Mouse (Mus musculus) liver, adult (tissue): ENCODE results near the gene Tcf15.

Experiments
- GATA4 ChIP-seq: IDR thresholded peaks from 2 replicates; pipeline ENCODE4 v1.6.1; 2014; ENCODE audit warnings: mild to moderate bottlenecking, low read length; ENCODE audit not compliant: insufficient replicate concordance

Gene Tcf15

DNA sequence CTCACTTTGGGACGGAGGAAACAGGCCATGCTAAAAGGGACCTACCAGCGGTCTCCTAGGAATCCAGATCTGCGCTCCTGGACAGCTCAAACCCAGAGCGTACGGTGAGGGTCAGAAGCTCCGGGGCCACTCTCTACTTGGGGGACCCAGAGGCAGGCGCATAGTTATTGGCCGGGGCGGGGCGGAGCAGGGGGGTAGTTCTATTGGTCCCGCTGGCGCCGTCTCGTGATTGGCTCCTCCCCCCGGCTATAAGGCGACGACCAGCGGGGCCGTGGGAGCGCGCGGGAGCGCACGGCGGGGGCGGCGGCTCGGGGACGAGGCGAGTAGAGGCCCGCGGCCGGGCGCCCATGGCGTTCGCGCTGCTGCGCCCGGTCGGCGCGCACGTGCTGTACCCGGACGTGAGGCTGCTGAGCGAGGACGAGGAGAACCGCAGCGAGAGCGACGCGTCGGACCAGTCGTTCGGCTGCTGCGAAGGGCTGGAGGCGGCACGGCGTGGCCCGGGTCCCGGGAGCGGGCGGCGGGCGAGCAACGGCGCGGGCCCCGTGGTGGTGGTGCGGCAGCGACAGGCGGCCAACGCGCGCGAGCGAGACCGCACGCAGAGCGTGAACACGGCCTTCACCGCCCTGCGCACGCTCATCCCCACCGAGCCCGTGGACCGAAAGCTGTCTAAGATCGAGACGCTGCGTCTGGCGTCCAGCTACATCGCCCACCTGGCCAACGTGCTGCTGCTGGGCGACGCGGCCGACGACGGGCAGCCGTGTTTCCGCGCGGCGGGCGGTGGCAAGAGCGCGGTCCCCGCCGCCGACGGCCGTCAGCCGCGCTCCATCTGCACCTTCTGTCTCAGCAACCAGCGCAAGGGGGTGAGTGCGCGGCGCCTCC lies at the start of gene Tcf15:
Gene Tcf15 (plus strand): TSS at position 283 of the 879 bp plus-strand sequence.
- no peak for TF ChIP-seq GATA4

DNA sequence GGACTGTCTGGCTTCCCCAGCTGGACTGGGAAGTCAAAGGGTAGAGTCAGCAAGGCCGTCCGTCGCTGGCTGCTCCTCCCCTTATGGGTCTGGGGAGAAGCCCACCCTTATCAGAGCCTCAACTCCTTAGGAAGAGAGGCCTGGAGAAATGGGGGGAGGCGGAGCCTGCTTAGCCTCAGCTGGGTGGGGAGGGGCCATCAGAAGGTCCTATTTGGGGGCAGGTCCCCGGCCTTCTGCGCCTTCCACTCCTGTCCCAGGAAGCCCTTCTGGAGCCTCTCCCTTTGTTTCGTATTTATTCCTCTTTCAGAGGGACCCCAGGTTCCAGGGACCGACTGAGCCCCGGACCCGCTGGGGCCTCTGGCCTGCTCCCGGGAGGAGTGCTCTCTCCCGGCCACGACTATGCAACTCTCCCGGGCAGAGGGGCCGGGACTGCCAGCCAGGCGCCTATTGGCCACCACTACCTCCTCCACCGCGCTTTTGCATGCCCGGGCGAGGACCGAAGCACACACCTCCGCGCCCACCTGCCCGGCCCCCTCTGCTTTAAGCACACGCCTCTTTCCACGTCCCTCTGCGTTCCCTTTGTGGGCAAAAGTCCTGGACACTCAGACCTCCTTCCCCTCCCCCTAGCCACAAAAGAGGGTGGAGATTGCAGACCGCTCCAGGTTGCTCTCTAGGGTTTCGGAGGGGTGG lies 48.4 kb upstream of the Tcf15 start:
- no peak for TF ChIP-seq GATA4

DNA sequence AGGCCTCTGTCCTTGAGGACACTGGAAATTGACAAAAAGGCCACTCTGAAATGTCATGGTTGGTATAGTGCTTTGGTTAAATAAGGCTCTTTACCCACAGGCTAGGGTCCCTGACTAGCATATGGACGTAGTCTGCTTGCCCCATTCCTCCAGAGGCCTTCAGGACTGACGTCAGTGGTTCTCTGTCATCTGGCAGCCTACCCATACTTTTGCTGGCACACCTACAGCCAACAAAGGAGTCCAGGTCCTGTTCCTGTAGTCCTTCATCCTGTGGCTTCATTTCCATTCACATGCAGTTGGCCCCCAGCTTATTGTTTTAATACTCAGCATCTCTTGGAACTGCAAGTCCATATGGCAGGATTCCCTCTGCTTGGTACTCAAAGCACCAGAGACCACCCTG lies 46.4 kb upstream of the Tcf15 start:
- no peak for TF ChIP-seq GATA4

DNA sequence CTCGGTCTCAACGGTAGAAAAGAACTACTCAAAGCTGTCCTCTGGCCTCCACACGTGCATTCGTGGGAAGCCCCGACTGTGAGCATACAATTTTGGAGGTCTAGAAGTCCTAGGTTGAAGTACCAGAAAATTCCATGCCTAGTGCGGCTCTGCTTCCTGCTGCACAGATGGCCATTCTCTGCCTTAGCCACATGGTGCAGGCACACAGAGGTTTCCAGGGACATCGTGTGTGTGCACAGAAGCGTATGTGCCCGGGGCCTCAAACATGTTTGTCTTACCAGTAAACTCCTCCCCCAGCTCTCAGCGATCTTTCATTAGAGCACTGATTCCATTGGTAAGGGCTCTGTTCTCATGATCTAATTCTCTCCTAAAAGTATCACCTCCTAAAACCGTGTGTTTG lies 45.4 kb upstream of the Tcf15 start:
- TF ChIP-seq GATA4: no peak

DNA sequence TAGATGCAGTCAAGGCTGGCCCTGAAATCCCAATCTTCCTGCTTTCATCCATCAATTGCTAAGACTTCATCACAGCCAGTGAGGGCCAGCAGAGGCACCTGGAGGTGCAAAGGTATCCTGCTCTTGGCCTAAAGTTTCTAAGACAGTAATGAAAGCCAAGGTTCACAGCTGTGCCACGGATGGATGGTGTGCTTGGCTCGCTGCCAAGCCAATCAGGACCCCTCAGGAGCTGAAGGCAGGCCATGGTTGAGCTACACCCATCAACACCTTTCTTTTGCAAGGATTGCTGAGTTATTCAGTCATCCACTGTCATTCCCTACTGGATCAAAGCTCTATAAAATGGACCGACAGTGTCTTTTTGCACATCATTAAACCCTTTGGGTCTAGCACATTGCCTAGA lies 43.8 kb upstream of the Tcf15 start:
- TF ChIP-seq GATA4: no peak

DNA sequence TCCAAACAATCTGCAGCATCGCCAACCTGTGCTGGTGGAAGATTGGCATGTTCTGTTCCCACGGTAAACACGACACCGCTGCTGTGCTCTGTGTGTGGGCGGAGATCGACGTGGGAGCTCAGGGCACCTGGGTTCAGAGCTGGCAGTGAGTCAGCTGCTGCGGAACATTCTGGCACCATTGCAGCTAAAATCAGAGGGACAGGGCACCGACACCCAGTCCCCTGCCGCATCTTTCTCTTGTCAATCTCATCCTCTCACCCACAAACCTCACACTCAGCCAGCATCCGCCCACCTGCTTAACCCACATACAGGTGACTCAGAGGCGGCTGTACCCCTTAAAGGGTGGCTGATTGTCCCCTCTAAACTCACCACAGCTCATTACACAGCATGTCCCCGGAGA lies 41.6 kb upstream of the Tcf15 start:
- no peak for TF ChIP-seq GATA4

DNA sequence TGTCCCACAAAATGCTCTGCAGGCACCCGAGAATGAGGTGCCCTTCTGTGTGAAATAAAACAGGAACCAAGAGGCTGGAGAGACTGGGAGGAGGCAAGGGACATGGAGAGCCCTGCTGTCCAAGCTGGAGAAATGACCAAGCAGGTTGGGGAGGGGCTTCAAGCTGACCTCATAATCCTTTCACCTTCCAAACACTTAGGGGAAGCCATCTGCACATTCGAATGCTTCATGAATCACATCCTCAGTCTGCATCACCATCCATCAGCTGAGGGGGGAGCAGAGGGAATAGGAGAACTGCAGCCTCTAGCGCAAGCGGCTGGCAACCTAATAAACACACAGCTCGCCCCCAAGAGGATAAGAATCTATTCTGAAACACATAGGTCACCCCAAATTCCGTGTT lies 41.0 kb upstream of the Tcf15 start:
- TF ChIP-seq GATA4: no peak

DNA sequence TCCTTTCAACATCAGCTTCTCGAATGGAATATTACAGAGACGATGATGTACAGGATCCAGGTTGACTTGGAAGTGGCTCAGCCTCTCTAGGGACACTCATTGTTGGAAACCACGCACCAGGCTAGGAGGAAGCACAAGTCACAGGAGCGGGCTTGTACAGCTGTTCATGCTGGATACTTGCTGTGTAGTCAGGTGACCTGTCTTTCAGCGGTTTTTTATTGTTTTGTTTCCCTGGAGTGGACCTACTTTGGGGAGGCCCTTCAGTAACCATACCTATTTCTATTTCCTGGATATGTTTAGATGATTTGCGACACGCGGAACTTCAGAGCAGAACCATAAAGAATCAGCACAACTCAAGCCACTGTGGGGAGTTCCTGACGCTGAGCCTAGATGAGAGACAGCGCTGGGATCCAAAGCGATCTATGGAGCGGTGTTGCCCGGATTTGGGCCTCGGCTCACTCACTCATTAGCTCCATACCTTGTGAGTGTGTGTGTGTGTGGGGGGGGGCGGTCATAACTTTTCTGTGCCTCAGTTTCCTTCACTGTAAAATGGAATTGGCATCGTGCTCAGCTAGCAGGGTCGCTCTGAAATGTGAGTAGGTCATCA lies 38.5 kb upstream of the Tcf15 start:
- no peak for TF ChIP-seq GATA4

DNA sequence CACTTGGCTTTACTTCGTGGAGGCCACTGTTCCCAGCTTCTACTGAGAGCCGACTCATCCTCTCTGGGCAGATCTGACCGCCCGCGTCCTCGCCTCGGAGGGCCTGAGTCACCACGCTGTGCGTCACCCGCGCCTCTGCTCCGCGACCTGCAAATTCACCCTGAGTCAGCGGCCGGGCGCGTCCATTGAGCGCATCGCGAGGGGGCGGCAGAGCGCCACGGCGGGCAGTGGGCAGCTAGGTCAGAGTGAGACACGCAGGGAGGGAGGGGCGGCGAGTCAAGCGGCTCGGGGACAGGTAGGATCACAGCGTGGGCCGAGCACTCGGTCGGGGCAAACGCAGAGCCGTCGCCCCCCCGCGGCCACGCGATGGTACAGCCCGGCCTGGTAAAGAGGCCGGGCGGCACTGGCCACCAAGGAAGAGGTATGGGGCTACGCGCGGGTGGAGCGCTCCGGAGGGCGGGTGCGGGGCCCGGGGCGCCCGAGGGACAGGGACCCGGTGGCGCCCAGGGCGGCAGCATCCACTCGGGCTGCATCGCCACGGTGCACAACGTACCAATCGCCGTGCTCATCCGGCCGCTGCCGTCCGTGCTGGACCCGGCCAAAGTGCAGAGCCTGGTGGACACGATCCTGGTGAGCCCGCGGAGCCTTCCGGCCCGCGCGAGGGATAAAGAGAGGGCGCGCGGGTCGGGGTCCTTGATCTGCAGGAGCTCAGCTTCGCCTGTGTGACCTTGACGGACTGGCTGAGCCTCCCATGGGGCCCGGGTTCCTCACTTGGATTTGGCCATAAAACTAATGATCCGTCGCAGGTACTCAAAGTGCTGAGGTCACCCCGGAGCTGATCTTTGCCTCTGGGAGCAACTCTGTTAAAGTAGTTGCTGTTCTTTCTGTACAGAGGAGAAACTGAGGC lies 37.8 kb upstream of the Tcf15 start, which contains the start of gene Srxn1:
Gene Srxn1 (plus strand): TSS at position 199 of the 907 bp plus-strand sequence.
- TF ChIP-seq GATA4: peak; percentile 33; the same call in 1 of the 2 replicates

DNA sequence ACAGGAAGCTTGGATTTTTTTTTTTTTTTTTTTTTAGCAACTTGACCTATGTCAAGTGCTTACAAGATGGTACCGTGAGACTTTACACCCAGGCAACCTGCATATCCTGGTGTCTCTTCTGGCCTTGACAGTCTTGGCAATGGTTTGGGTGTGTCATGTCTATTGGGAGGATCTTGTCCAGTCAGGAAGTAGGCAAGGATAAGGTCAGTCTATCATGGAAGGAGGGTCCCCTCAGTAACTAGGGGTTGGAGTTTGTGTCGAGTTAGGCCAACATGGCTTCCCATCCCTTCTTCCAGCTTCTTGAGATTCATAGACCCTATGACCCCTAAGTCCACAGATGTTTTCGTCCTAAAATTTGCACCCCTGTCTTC lies 37.2 kb upstream of the Tcf15 start:
- no peak for TF ChIP-seq GATA4

DNA sequence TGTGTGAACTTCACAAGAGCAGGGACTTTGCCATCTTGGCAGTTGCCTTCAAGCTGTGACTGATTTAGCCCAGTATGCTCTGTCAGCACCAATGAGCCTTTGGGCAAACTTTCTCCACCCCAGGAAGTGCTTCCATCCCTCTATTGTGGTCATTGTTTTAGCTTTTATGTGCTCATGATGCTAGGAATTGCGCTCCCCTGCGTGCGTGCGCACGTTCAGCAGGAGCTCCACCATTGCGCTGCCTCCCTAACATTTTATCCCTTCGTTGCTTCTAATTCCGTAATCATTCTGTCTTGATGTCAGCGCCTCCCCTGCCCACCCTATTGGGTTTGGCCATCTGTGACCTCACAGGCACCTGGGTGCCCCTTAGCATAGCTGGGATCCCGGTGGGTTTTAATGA lies 36.8 kb upstream of the Tcf15 start:
- TF ChIP-seq GATA4: no peak

DNA sequence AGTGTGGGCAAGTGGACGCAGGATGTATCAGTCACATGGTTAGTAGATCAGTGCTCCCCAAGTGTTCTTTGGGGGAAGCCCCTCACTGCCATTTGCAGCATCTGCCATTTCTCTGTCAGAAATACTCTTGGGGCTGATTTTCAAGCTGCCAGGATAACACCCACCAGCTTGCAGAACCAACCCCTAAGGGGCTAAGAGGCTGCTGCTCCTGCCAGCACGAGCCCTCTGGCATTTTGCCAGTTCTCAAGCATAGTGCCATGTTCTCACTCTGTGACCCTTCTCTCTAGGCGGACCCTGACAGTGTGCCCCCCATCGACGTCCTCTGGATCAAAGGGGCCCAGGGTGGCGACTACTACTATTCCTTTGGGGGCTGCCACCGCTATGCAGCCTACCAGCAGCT lies 34.7 kb upstream of the Tcf15 start:
- TF ChIP-seq GATA4: no peak

DNA sequence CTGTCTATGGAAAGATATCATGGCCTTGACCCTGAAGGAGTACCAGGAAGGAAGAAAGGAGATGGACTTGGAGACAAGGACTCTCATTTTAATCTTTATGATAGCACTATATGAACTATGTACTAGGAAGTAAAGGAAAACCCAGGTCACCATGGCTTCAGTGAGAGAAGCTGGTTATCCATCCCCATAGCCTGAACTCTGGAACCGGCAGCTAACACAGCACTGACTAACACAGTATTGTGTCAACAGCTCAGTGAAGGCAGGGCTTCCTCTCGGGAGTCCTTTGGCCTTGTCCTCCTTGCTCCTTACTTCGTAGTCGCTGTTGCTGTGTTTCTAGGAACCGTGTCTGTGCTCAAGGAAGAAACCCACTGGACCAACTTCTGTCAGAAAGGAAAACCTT lies 34.0 kb upstream of the Tcf15 start:
- TF ChIP-seq GATA4: no peak

DNA sequence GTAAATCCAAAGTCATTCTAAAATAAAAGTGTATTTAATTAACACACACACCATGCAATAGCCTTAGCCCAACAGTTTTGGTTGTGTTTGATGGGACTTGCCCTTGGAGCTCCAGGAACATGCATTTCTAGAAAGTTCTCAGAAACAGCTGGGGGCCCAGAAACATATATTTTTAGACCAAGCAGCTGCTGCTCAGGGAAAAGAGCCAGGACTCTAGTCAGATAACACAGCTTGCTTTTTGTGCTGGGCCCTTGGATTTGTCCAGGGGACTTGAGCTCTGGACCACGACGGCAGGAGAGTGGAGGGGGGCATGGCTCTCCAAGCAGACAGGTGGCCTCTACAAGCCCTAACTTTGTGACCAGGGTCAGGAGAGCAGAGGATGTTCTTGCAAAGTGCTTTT lies 32.0 kb upstream of the Tcf15 start:
- no peak for TF ChIP-seq GATA4

DNA sequence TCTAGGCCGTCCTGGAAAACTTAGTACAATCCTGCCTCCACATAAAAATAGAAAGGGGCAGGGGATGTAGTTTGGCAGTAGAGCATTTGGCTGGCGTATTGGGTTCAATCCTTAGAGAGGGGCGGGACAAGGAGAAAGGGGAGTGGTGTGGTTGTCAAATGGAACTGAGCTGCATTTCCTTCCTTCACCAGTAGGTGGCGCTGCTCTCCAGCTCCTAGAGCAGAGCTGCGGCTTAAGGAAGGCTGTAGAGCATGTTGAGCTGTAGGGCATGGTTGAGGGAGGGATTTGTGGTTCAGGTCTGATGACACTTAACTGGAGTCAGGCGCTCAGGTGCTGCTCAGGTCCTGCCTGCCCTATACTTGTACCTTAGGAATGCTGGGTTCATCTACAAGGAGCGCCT lies 31.4 kb upstream of the Tcf15 start:
- TF ChIP-seq GATA4: no peak

DNA sequence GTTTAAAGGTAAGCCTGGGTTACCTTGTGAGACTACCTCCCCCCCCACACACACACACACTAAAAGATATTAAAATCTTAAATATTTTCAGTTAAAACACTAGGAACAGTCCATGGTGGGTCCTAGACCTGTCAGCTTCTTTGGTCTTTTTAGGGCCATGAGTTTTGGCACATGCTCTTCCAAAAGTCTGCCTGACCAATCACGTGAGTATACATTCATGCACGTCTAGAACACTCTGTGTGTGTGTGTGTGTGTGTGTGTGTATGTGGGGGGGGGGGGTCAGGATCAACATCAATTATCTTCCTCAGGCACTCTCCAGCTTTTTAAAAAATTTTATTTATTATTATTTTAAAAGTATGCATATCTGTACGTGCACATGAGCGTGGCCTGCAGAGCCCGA lies 30.9 kb upstream of the Tcf15 start:
- TF ChIP-seq GATA4: no peak

DNA sequence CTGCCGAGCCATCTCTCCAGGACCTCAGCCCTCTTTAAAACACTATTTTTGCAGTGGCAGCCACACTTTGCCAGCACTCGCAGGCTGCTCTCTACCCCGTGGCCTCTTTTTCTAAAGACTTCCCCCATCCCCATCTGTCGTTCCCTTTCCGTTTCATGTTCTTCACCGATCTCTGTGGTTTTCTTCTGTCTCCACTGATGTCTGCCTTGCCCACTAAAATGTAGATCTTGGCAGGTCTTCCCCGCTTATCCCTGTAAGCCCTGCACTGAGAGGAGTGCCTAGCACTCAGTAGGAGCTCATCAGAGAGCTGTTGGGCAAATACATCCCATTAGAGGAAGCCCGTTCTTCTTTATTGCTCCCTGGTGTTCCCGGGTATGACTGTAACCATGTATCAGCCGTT lies 30.4 kb upstream of the Tcf15 start:
- TF ChIP-seq GATA4: no peak
